Mouse (Mus musculus) limb, embryonic 14.5 days (tissue): ENCODE results near the gene Lrig1. TPM values are rescaled to one million over a fixed set of nuclear protein-coding genes. Genes with fewer than 3 reads are reported as not detected.

Experiments
- ATAC-seq: fragments of 200-750 bp; cut with Nextera tagmentation; 2 replicates; pipeline ENCODE4 v1.8.0; 2017; ENCODE audit warnings: low read depth, moderate number of reproducible peaks, moderate TSS enrichment; ENCODE audit not compliant: low FRiP score
- DNase-seq: peaks from one replicate; pipeline ENCODE4 v3.0.0-alpha.2; 2015; ENCODE audit warnings: low spot score
- H3K27ac ChIP-seq: fragments of 300-500 bp; sonication (generic); replicated peaks from 2 replicates; pipeline ENCODE4 v1.5.1; 2014; ENCODE audit warnings: low read depth, mild to moderate bottlenecking, low read length, moderate library complexity, mixed read lengths
- H3K27me3 ChIP-seq: fragments of 300-500 bp; sonication (generic); 2 replicates; pipeline ENCODE4 v1.6.1; 2014; ENCODE audit warnings: low read length, mixed read lengths; ENCODE audit not compliant: control insufficient read depth, insufficient read depth
- H3K36me3 ChIP-seq: fragments of 300-500 bp; sonication (generic); 2 replicates; pipeline ENCODE4 v1.6.1; 2014; ENCODE audit warnings: mild to moderate bottlenecking, low read length, moderate library complexity, mixed read lengths; ENCODE audit not compliant: control insufficient read depth, insufficient read depth
- H3K4me1 ChIP-seq: fragments of 300-500 bp; sonication (generic); 2 replicates; pipeline ENCODE4 v1.6.1; 2014; ENCODE audit warnings: antibody characterized with exemption, low read length, mixed read lengths; ENCODE audit not compliant: control insufficient read depth, insufficient read depth
- H3K4me2 ChIP-seq: fragments of 300-500 bp; sonication (generic); replicated peaks from 2 replicates; pipeline ENCODE4 v1.6.1; 2014; ENCODE audit warnings: low read depth, mild to moderate bottlenecking, low read length, moderate library complexity; ENCODE audit not compliant: severe bottlenecking
- H3K4me3 ChIP-seq: fragments of 300-500 bp; sonication (generic); replicated peaks from 2 replicates; pipeline ENCODE4 v1.5.1; 2014; ENCODE audit warnings: low read length
- H3K9ac ChIP-seq: fragments of 300-500 bp; sonication (generic); 2 replicates; pipeline ENCODE4 v1.6.1; 2014; ENCODE audit warnings: mild to moderate bottlenecking, low read depth, low read length, moderate library complexity; ENCODE audit not compliant: severe bottlenecking
- H3K9me3 ChIP-seq: fragments of 300-500 bp; sonication (generic); 2 replicates; pipeline ENCODE4 v1.6.1; 2016; ENCODE audit warnings: low read length; ENCODE audit not compliant: control insufficient read depth
- POLR2A ChIP-seq: fragments of 200-500 bp; IDR thresholded peaks from 2 replicates; pipeline ENCODE4 v1.8.0; 2012; ENCODE audit warnings: inconsistent platforms, mild to moderate bottlenecking, moderate library complexity, borderline replicate concordance; ENCODE audit not compliant: insufficient read depth, insufficient read length; ENCODE audit errors: extremely low read depth
- WGBS: fragments of 180-500 bp; shearing (Covaris S2); extraction: QIAGEN DNeasy Blood & Tissue Kit; methylation state at CpG from one replicate; pipeline ENCODE4 v1.1.7; 2014; 5-methylcytosine and 5-hydroxymethylcytosine counted together
- polyA plus RNA-seq, 2 experiments: library from polyadenylated mRNA; depleted of rRNA in 1 of 2; stranded (reverse) in 1 of 2; unstranded in 1 of 2; fragments of >200 nt; fragmentation: Nextera tagmentation in 1 of 2; extraction: Ambion mirVana in 1 of 2; gene quantifications; 2 replicates each; pipeline versions ENCODE4 v1.2.1 to v1.2.3; 2012 to 2014

The Lrig1 gene
- polyA plus RNA-seq, 2 experiments, result 35.1 to 49.4 TPM

DNA sequence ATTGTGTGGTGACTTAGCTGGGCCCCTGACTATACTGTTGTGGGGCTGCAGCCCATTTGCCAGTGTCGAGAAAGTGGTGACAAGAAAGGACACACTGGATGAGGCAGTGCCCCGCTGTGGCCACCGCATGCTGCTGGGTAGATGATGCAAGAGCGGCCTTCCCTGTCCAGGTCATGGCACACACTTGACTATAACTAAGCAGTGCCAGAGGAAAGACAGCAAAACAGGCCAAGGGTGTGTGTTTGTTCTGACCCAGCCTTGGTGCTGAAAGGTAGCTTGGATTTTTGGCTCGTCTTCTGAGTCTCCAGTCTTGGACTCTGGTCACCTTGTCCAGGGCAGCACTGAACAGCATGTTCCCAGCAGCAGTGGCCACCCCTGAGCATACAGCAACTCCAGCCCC, 98.9 kb downstream of the Lrig1 start:
- Histone ChIP-seq H3K4me1 (peaks cover 11% of the 10 kb centered on the region), H3K4me3 (no peak overlapping the region), H3K9ac (no peak overlapping the region), H3K36me3 (peaks cover 45% of the 10 kb centered on the region), H3K4me2 (no peak overlapping the region), H3K27me3 (no peaks in the 10 kb centered on the region), H3K9me3 (no peaks in the 10 kb centered on the region), H3K27ac (no peak overlapping the region)
- ATAC-seq (no peak), DNase-seq (no peak)
- WGBS, result 90% methylated on average over 5 of the region's 5 CpGs
- TF ChIP-seq POLR2A, result no peak

DNA sequence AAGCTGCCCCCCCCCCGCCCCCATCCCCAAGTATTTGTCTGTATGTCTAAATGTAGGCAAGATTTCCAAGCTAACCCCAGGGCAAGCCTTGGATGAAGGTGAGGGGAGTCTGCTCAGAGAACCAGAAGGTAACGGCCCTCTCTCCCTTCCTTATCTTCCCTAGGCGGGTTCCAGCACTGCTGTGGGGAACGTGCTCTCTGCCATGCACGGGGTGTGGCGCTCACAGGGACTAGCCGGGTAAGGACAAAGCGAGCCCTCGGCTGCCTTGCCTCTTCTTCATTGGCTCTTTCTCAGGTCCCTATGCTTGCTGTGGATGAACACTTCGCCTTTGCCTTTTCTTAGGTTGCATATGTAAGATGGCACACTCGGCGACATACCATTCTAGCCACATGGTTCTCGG, 100.9 kb downstream of the Lrig1 start:
- 93% methylated on average over 13 of the region's 13 CpGs for WGBS
- Histone ChIP-seq H3K27me3 (no peaks in the 10 kb centered on the region), H3K9me3 (no peaks in the 10 kb centered on the region), H3K27ac (no peak overlapping the region), H3K4me3 (no peak overlapping the region), H3K4me1 (peaks cover 25% of the 10 kb centered on the region), H3K36me3 (peaks cover 26% of the 10 kb centered on the region), H3K4me2 (no peak overlapping the region), H3K9ac (no peak overlapping the region)
- no peak for TF ChIP-seq POLR2A
- ATAC-seq (no peak), DNase-seq (no peak)

DNA sequence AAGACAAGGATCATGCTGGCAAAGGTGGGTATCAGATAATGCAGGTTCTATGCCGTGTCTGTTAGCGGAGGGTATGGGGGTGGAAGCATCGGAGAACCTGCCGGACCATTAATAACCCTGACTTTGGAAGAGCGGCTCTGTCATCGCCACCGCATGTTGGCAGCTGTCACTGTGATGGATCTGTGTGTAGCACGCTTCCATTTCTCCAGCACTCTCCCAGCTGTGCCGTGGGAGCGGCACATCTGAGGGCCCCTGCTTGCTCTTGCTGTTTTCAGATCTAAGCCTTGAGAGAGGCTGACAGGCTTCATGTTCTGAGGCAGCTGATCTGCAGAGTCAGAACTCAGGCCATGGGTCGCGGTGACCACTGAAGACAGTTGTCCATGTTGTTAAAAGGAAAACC, 101.5 kb downstream of the Lrig1 start:
- DNase-seq (peak; percentile 44), ATAC-seq (peak; percentile 66)
- Histone ChIP-seq H3K36me3 (peaks cover 20% of the 10 kb centered on the region), H3K27ac (no peak overlapping the region), H3K4me1 (peaks cover 29% of the 10 kb centered on the region), H3K9ac (no peak overlapping the region), H3K4me2 (no peak overlapping the region), H3K27me3 (no peaks in the 10 kb centered on the region), H3K4me3 (no peak overlapping the region), H3K9me3 (no peaks in the 10 kb centered on the region)
- WGBS, result 71% methylated on average over 12 of the region's 12 CpGs
- TF ChIP-seq POLR2A, result no peak

DNA sequence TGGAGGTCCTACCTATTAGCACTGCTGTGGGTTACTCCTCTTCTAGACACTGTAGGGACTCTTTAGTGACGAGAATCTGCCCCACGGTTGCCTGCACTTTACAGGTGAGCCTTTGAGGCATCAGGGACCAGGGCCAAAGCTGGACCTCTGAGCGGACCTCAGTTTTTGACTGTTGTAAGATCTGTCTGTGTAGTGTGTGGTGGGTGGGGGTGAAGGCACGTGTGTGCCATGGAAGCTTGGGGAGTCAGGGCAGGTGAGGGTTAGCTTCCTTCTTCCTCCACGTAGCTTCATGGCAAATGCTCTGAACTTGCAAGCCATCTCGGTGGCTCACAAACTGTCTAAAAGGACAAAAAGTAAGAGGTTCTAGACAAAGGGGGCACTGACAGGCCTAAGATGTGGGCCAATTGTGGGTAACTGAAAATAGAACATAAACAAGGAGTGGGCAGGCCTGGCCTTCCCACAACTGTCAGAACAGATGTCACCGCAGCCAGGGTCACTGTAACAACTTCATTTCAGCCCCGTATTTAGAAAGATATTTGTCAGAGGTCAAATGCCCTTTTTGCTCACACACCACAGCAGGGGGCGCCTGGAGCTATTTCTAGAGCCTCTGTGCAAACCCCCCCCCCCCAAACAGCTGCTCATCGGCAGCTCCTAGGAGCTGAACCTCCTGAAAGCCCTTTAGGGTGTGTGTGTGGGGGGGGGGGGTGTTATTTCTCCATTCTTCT, 103.0 kb downstream of the Lrig1 start:
- DNase-seq (peak; percentile 38), ATAC-seq (no peak)
- Histone ChIP-seq H3K9me3 (no peaks in the 10 kb centered on the region), H3K4me3 (no peak overlapping the region), H3K4me1 (peaks cover 43% of the 10 kb centered on the region), H3K27me3 (no peaks in the 10 kb centered on the region), H3K27ac (no peak overlapping the region), H3K9ac (no peak overlapping the region), H3K36me3 (0 out of 2 replicates have a peak, but pooled peaks cover 10% of the 10 kb centered on the region), H3K4me2 (no peak overlapping the region)
- no peak for TF ChIP-seq POLR2A
- WGBS, result 65% methylated on average over 10 of the region's 10 CpGs

DNA sequence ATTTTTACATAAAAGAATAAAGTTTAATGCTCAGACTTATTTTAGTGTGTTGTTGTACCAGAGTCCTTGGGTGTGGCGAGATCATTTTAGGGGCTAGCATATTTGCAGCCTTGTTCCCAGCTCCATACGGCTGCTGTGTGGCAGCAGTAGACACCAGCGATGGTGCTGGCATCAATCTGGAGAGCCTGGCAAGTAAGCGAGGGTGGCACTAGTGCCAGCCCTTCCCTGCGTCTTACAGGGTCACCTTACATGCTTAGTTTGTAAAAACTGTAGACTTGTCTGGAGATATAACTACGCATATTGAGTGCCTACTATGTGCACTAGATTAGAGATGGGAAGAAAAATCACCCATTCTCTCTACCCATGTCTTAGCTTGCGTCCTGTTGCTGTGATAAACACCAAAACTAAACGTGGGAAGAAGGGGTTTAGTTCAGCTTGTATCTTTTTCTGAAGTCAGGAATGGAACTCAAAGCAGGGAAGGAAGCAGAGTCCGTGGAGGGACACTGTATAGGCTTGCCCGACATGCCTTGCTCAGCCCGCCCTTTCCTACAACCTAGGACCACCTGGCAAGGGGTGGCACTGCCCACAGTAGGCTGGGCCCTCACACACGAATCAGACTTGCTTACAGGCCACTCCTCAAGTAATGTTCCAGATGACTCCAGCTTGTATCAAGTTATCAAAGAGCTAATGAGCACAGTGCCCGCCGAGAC, 103.8 kb downstream of the Lrig1 start:
- ATAC-seq, result no peak
- 76% methylated on average over 14 of the region's 14 CpGs for WGBS
- H3K4me1 ChIP-seq, result peaks cover 46% of the 10 kb centered on the region
- TF ChIP-seq POLR2A, result no peak
- 0 out of 2 replicates have a peak, but pooled peaks cover 7% of the 10 kb centered on the region for H3K36me3 ChIP-seq
- no peak overlapping the region for H3K4me2 ChIP-seq
- no peak overlapping the region for H3K27ac ChIP-seq
- no peaks in the 10 kb centered on the region for H3K27me3 ChIP-seq
- DNase-seq, result no peak
- no peak overlapping the region for H3K9ac ChIP-seq
- H3K9me3 ChIP-seq, result no peaks in the 10 kb centered on the region
- no peak overlapping the region for H3K4me3 ChIP-seq
